Mouse (Mus musculus) embryonic fibroblast, embryonic 13.5 days (primary cell): ENCODE measurements at regions not wholly inside any gene's neighbourhood (a gene's known extent, or its start where the extent isn't known, plus 50 kb on each side); places are given as distances from the start of the nearest gene placed in this dataset.

Source experiments
- CTCF ChIP-seq: IDR thresholded peaks from 2 replicates; pipeline ENCODE4 v1.5.1; 2011; ENCODE audit warnings: mild to moderate bottlenecking, control low read depth, low read length, moderate library complexity, borderline replicate concordance; ENCODE audit not compliant: insufficient read depth
- POLR2A ChIP-seq: IDR thresholded peaks from 2 replicates; pipeline ENCODE4 v1.6.1; 2011; ENCODE audit warnings: low read depth, mild to moderate bottlenecking, control low read depth, low read length, moderate library complexity

- no peak for TF ChIP-seq CTCF
- TF ChIP-seq POLR2A = no peak
Observed at GRCm38 (mm10) chr3:123952121-123952520, 261.5 kb upstream of the Ndst3 start.
